Mouse (Mus musculus): ENCODE measurements around the gene Tcf7l2. TPM values are rescaled to one million over a fixed set of nuclear protein-coding genes. Genes with fewer than 3 reads are reported as not detected.

Gene Tcf7l2
- polyA plus RNA-seq, 1 experiment: 2.8 TPM

DNA sequence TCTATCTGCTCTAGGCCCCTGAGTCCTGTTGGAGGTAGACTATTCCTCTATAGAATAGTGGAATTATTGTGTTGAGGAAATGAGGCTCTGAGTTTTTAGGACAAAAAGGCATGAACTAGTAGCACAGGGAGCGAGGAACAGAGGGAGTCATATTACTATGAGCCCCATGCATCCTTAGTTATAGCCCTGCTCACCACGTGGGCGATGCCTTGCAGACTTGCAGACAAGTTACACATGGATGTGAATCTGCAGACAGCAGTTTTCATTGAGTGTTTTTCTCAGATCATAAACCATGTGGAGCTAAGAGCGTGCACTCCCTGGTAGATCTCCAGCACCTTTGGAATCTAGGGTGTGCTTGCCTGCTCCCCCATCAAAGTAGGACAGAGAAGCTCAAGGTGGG lies 90.5 kb downstream of the Tcf7l2 start:
- H3K4me1 ChIP-seq (ENCODE audit: control insufficient read depth): peaks cover 20% of the 10 kb centered on the region
- no peaks in the 10 kb centered on the region for H3K27me3 ChIP-seq (ENCODE audit: control insufficient read depth)
- peaks cover 4% of the 10 kb centered on the region for H3K9me3 ChIP-seq (ENCODE audit: control insufficient read depth, low read length)
- no peak for TF ChIP-seq GATA1 (IDR thresholded peaks at IDR 0.05; ENCODE audit: low read length)
- no peak for TF ChIP-seq TAL1 (IDR thresholded peaks at IDR 0.05; ENCODE audit: low read length)
- H3K36me3 ChIP-seq (ENCODE audit: control insufficient read depth): no peaks in the 10 kb centered on the region; the same call in 1 of the 2 replicates
- no peak overlapping the region for H3K4me3 ChIP-seq (replicated peaks)

- peaks cover 6% of the 10 kb centered on the region for H3K4me1 ChIP-seq (ENCODE audit: control insufficient read depth)
- no peak overlapping the region for H3K4me3 ChIP-seq (replicated peaks)
- H3K9me3 ChIP-seq (ENCODE audit: control insufficient read depth, low read length): peaks cover 4% of the 10 kb centered on the region
- H3K27me3 ChIP-seq (ENCODE audit: control insufficient read depth): no peaks in the 10 kb centered on the region
- TF ChIP-seq GATA1 (IDR thresholded peaks at IDR 0.05; ENCODE audit: low read length) (no peak), TAL1 (IDR thresholded peaks at IDR 0.05; ENCODE audit: low read length) (no peak)
- no peaks in the 10 kb centered on the region; the same call in 1 of the 2 replicates for H3K36me3 ChIP-seq (ENCODE audit: control insufficient read depth)
Observed at GRCm38 (mm10) chr19:55833807-55834385, 92.3 kb downstream of the Tcf7l2 start.

GRCm38 (mm10) chr19:55836930-55837687 lies 95.5 kb downstream of the Tcf7l2 start:
- H3K4me1 ChIP-seq (ENCODE audit: control insufficient read depth): peaks cover 10% of the 10 kb centered on the region
- no peaks in the 10 kb centered on the region for H3K27me3 ChIP-seq (ENCODE audit: control insufficient read depth)
- no peaks in the 10 kb centered on the region for H3K36me3 ChIP-seq (ENCODE audit: control insufficient read depth)
- H3K9me3 ChIP-seq (ENCODE audit: control insufficient read depth, low read length): peaks cover 4% of the 10 kb centered on the region
- TF ChIP-seq TAL1 (IDR thresholded peaks at IDR 0.05; ENCODE audit: low read length): no peak
- TF ChIP-seq GATA1 (IDR thresholded peaks at IDR 0.05; ENCODE audit: low read length): no peak
- no peak overlapping the region for H3K4me3 ChIP-seq (replicated peaks)

DNA sequence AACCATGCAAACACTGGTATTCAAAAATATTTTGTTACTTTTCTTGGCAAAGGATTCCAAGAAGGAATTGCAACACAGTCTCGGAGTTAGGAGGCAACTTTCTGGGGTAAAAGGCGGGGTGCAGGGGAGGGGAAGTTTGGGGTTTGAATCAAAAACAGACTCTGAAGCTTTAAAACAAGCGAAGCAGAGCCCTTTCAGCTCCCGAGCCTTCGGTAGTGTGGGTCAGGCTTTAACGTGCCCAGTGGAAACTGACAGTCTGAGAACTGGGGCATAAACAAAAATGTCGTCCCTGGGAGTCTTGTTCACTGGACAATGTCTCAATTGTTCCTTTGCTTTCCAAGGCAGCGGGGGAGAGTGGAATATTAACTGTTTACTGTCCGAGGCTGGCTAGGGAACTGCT lies 96.3 kb downstream of the Tcf7l2 start:
- TF ChIP-seq TAL1 (IDR thresholded peaks at IDR 0.05; ENCODE audit: low read length): no peak
- TF ChIP-seq GATA1 (IDR thresholded peaks at IDR 0.05; ENCODE audit: low read length): no peak
- no peaks in the 10 kb centered on the region for H3K36me3 ChIP-seq (ENCODE audit: control insufficient read depth)
- peaks cover 4% of the 10 kb centered on the region for H3K9me3 ChIP-seq (ENCODE audit: control insufficient read depth, low read length)

GRCm38 (mm10) chr19:55838389-55839035 lies 96.9 kb downstream of the Tcf7l2 start:
- Histone ChIP-seq H3K27me3 (ENCODE audit: control insufficient read depth) (no peaks in the 10 kb centered on the region), H3K9me3 (ENCODE audit: control insufficient read depth, low read length) (peaks cover 4% of the 10 kb centered on the region), H3K4me3 (replicated peaks) (no peak overlapping the region), H3K4me1 (ENCODE audit: control insufficient read depth) (peaks cover 10% of the 10 kb centered on the region), H3K36me3 (ENCODE audit: control insufficient read depth) (no peaks in the 10 kb centered on the region)
- TF ChIP-seq GATA1 (IDR thresholded peaks at IDR 0.05; ENCODE audit: low read length): no peak
- TF ChIP-seq TAL1 (IDR thresholded peaks at IDR 0.05; ENCODE audit: low read length): no peak

More for the DNA sequence above, 96.3 kb downstream of the Tcf7l2 start:
- Histone ChIP-seq H3K4me3 (replicated peaks) (no peak overlapping the region), H3K4me1 (ENCODE audit: control insufficient read depth) (peaks cover 10% of the 10 kb centered on the region), H3K27me3 (ENCODE audit: control insufficient read depth) (no peaks in the 10 kb centered on the region)

- Histone ChIP-seq H3K36me3 (ENCODE audit: control insufficient read depth) (no peaks in the 10 kb centered on the region), H3K9me3 (ENCODE audit: control insufficient read depth, low read length) (no peaks in the 10 kb centered on the region), H3K4me3 (replicated peaks) (no peak overlapping the region), H3K4me1 (ENCODE audit: control insufficient read depth) (peaks cover 10% of the 10 kb centered on the region), H3K27me3 (ENCODE audit: control insufficient read depth) (no peaks in the 10 kb centered on the region)
- TF ChIP-seq TAL1 (IDR thresholded peaks at IDR 0.05; ENCODE audit: low read length): no peak
- no peak for TF ChIP-seq GATA1 (IDR thresholded peaks at IDR 0.05; ENCODE audit: low read length)
Observed at GRCm38 (mm10) chr19:55839036-55839555, 97.5 kb downstream of the Tcf7l2 start.

- Histone ChIP-seq H3K4me3 (replicated peaks) (no peak overlapping the region), H3K9me3 (ENCODE audit: control insufficient read depth, low read length) (no peaks in the 10 kb centered on the region), H3K27me3 (ENCODE audit: control insufficient read depth) (no peaks in the 10 kb centered on the region), H3K36me3 (ENCODE audit: control insufficient read depth) (no peaks in the 10 kb centered on the region), H3K4me1 (ENCODE audit: control insufficient read depth) (peaks cover 10% of the 10 kb centered on the region)
- TF ChIP-seq TAL1 (IDR thresholded peaks at IDR 0.05; ENCODE audit: low read length) (no peak), GATA1 (IDR thresholded peaks at IDR 0.05; ENCODE audit: low read length) (no peak)
Observed at GRCm38 (mm10) chr19:55840499-55841121, 99.0 kb downstream of the Tcf7l2 start.

DNA sequence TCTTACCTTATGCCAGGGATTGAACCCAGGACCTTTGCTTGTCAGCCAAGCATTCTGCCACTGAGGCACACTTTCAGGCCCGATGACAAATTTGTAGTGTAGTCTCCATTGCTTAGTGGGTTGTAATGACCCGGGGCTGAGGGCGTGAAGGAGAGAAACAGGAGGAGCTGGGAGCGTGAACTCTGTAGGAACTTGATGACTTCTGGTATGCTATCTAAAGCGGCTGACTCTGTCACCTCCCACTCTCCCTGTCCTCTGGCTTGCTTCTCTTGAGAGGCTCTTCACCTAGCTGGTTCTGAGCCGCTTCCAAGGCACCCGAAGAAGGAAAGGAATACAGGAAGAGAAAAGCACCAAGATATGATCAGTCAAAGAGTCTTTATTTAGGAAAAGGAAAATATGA lies 100.4 kb downstream of the Tcf7l2 start:
- Histone ChIP-seq H3K27me3 (ENCODE audit: control insufficient read depth) (no peaks in the 10 kb centered on the region; the same call in 1 of the 2 replicates), H3K9me3 (ENCODE audit: control insufficient read depth, low read length) (no peaks in the 10 kb centered on the region), H3K4me1 (ENCODE audit: control insufficient read depth) (peaks cover 10% of the 10 kb centered on the region), H3K4me3 (replicated peaks) (no peak overlapping the region), H3K36me3 (ENCODE audit: control insufficient read depth) (no peaks in the 10 kb centered on the region)
- TF ChIP-seq TAL1 (IDR thresholded peaks at IDR 0.05; ENCODE audit: low read length) (no peak), GATA1 (IDR thresholded peaks at IDR 0.05; ENCODE audit: low read length) (no peak)
